Mouse (Mus musculus) ES-E14 (cell line): ENCODE measurements around the gene Ube4a. TPM values are rescaled to one million over a fixed set of nuclear protein-coding genes. Genes with fewer than 3 reads are reported as not detected.

Experiments
- DNase-seq: peaks from one replicate; pipeline ENCODE4 v3.0.0-alpha.2; 2013; ENCODE audit warnings: low read depth, low spot score
- H3K27ac ChIP-seq: 2 replicates; pipeline ENCODE4 v1.5.1; 2012; ENCODE audit warnings: low read depth, mild to moderate bottlenecking, low read length, moderate library complexity, mixed read lengths; ENCODE audit not compliant: poor library complexity, insufficient read depth, severe bottlenecking
- H3K36me3 ChIP-seq: 2 replicates; pipeline ENCODE4 v1.6.1; 2012; ENCODE audit warnings: mild to moderate bottlenecking, low read length, moderate library complexity, mixed read lengths; ENCODE audit not compliant: control insufficient read depth, poor library complexity, insufficient read depth, severe bottlenecking
- H3K4me1 ChIP-seq, 2 experiments: fragments of 150-350 bp in 1 of 2; sonication (generic) in 1 of 2; 2 replicates each; pipeline ENCODE4 v1.6.1; 2012; ENCODE audit warnings: low read length in 2 of 2, mild to moderate bottlenecking in 1 of 2, mixed read lengths in 1 of 2; ENCODE audit not compliant: control insufficient read depth in 2 of 2, insufficient read depth in 2 of 2, poor library complexity in 1 of 2
- H3K4me3 ChIP-seq, 2 experiments: fragments of 150-350 bp in 1 of 2; sonication (generic) in 1 of 2; 2 replicates each; pipeline ENCODE4 v1.5.1; 2012; ENCODE audit warnings: low read length in 2 of 2, low read depth in 1 of 2, mild to moderate bottlenecking in 1 of 2, mixed read lengths in 1 of 2; ENCODE audit not compliant: insufficient read depth in 1 of 2, poor library complexity in 1 of 2, severe bottlenecking in 1 of 2
- H3K9ac ChIP-seq: 2 replicates; pipeline ENCODE4 v1.6.1; 2012; ENCODE audit warnings: low read depth, mild to moderate bottlenecking, low read length, mixed read lengths; ENCODE audit not compliant: poor library complexity, insufficient read depth, severe bottlenecking
- H3K9me3 ChIP-seq: fragments of 150-350 bp; sonication (generic); 2 replicates; pipeline ENCODE4 v1.6.1; 2012; ENCODE audit warnings: low read depth, mild to moderate bottlenecking, low read length; ENCODE audit not compliant: control insufficient read depth, insufficient read depth
- CHD2 ChIP-seq: IDR thresholded peaks from 2 replicates; pipeline ENCODE4 v1.6.1; 2014; ENCODE audit warnings: mild to moderate bottlenecking, low read depth, low read length, inconsistent platforms
- HCFC1 ChIP-seq: IDR thresholded peaks from 2 replicates; pipeline ENCODE4 v1.6.1; 2012; ENCODE audit warnings: low read length, inconsistent platforms, borderline replicate concordance; ENCODE audit not compliant: insufficient read depth
- MAFK ChIP-seq: IDR thresholded peaks from 2 replicates; pipeline ENCODE4 v1.6.1; 2014; ENCODE audit warnings: mild to moderate bottlenecking, low read depth, low read length, inconsistent platforms; ENCODE audit not compliant: insufficient read depth
- ZC3H11A ChIP-seq: IDR thresholded peaks from 2 replicates; pipeline ENCODE4 v1.6.1; 2012; ENCODE audit warnings: low read depth, mild to moderate bottlenecking, inconsistent platforms, low read length, borderline replicate concordance
- ZNF384 ChIP-seq: IDR thresholded peaks from 2 replicates; pipeline ENCODE4 v1.6.1; 2012; ENCODE audit warnings: low read depth, low read length, inconsistent platforms
- in situ Hi-C, 2 experiments: fragments of 600-800 bp; cut with MboI; formaldehyde crosslinking; loops; one replicate each; pipeline ENCODE4 v1.15.1; 2025; ENCODE audit warnings: low sequenced_read_pairs in 2 of 2, inconsistent platforms in 1 of 2; ENCODE audit not compliant: unreplicated experiment in 2 of 2
- total RNA-seq: library from RNA; depleted of rRNA; stranded (reverse); fragments of 300-350 nt; gene quantifications from 2 replicates; pipeline ENCODE4 v1.2.3, GENCODE M21; 2012; rRNA removed

Gene Ube4a
- total RNA-seq, result 46.5 and 56.3 TPM in 2 replicates

DNA sequence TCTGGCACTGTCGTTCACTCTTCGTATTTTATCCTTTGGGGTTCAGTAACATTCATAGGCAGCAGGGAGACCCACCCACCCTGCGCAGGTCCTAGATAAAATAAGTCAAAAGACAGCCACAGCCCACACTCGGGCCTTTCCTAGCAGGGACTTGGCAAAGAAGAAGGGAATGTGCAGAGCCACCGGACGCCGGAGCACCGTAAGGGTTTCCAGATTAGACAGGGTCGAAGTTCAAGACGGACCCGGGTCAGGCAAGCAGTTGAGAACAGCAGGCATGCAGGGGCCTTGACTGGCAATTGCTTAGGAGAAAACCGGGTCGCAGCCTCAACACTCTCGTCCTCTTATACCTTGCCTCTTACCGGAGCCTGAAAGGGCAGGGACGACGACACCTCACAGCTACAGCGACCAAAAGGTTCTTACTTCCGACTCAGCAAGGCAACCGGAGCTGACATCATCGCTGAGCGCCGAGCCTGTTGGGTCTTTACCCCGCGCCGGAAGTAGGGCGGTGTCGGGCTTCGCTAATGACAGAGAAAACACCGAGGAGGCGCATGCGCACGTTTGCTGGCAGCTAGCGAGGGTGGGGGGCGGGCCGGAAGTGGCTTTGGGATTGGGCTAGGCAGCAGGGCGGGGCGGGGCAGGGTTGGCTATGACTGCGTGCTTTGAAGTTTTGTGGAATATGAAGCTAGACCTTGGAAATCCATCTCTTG lies at the start of gene Ube4a:
Gene Ube4a (minus strand): TSS at position 475 of the 707 bp plus-strand sequence.
- peaks cover 0 to 5% of the 10 kb centered on the region in 2 experiments; a peak in 2 of 4 replicates for H3K4me1 ChIP-seq
- peak within 1 kb of the TSS; percentile 85 to 92 for H3K4me3 ChIP-seq
- peaks cover 6% of the 10 kb centered on the region for H3K36me3 ChIP-seq
- peak within 1 kb of the TSS; percentile 56; the same call in 1 of the 2 replicates for H3K27ac ChIP-seq
- in situ Hi-C loops, result no loop called here
- TF ChIP-seq ZC3H11A (0 out of 2 replicates have a peak, but pooled peaks have one; percentile 14), MAFK (peak; percentile 23; the same call in 1 of the 2 replicates), CHD2 (no peak), ZNF384 (no peak), HCFC1 (peak; percentile 87)
- no peaks in the 10 kb centered on the region for H3K9me3 ChIP-seq
- H3K9ac ChIP-seq, result peak within 1 kb of the TSS; percentile 93
- DNase-seq, result peak; percentile 99

DNA sequence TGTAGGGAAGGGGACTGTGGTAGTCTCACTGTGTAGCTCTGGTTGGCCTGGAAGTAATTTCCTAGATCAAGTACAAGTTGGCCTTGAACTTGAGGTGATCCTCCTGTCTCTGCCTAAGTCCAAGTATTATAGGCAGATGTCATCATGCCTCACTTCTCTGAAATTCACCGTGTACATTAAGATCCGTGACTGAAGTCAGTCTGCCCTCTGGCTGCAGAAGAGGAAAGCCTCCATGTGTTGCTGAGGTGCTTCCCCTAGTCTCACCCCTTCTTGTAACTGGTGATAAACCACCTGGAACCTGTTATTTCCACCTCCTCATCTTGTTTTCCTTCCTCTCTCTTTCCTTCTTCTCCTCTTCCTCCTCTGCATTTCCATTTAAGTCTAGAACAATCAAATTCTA lies 49.5 kb upstream of the Ube4a start:
- in situ Hi-C loops, result no loop called here
- no peak overlapping the region for H3K9ac ChIP-seq

DNA sequence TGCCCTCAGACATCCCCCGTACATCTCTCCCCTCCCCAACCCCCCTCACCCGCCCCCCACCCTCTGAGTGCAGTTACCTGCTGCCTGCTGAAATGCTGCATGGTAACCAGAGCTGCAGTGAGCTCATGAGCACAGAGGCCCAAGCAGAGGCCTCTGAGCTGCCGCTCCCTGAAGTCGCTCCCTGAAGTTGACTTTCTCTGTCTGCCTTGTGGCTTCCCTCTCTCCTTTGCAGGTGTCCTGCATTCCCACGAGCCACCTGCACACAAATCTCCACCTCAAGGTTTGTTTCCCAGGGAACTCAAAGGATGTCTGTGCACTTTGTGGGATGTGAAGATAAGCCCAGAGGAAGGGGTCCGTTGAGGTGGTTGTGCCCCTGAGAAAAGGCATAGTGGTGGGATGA lies 45.9 kb upstream of the Ube4a start:
- Histone ChIP-seq H3K4me3 (no peak overlapping the region), H3K27ac (no peak overlapping the region), H3K9me3 (no peaks in the 10 kb centered on the region), H3K9ac (no peak overlapping the region), H3K36me3 (no peaks in the 10 kb centered on the region), H3K4me1 (no peaks in the 10 kb centered on the region; a peak in 1 of 4 replicates)
- DNase-seq, result no peak
- TF ChIP-seq ZC3H11A (no peak), ZNF384 (no peak), CHD2 (no peak), HCFC1 (no peak), MAFK (no peak)
- in situ Hi-C loops, result no loop called here

More for the DNA sequence above, 49.5 kb upstream of the Ube4a start:
- no peak overlapping the region for H3K27ac ChIP-seq
- H3K36me3 ChIP-seq, result no peaks in the 10 kb centered on the region
- DNase-seq, result no peak
- no peaks in the 10 kb centered on the region for H3K4me1 ChIP-seq
- H3K4me3 ChIP-seq, result no peak overlapping the region
- H3K9me3 ChIP-seq, result no peaks in the 10 kb centered on the region
- no peak for TF ChIP-seq MAFK
- TF ChIP-seq HCFC1, result no peak
- TF ChIP-seq ZC3H11A, result no peak
- TF ChIP-seq CHD2, result no peak
- no peak for TF ChIP-seq ZNF384

DNA sequence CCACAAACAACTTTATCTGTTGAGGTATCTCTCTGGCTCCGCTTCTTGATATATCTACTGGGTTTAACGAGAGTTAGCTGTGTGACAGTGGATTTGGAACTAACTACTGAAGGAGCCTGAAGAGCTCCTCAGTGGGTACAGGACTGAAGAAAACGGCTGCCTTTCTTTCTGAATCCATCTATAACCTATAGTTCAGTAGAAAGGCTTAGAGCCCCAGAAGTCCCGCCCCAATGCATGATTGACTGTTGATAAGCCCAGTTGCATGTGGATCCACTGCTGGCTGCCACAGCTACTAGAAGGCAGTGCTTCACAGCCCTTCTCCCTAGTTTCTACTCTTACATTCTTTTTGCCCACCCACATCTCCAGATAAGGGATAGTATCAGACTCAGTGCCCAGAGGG lies 45.1 kb upstream of the Ube4a start:
- Histone ChIP-seq H3K27ac (no peak overlapping the region), H3K9ac (no peak overlapping the region), H3K36me3 (no peaks in the 10 kb centered on the region), H3K4me3 (no peak overlapping the region), H3K9me3 (no peaks in the 10 kb centered on the region), H3K4me1 (no peaks in the 10 kb centered on the region; a peak in 1 of 4 replicates)
- TF ChIP-seq MAFK, result no peak
- TF ChIP-seq HCFC1, result no peak
- TF ChIP-seq CHD2, result no peak
- TF ChIP-seq ZC3H11A, result no peak
- DNase-seq, result no peak
- in situ Hi-C loops, result no loop called here
